Mouse (Mus musculus) megakaryocyte, embryonic 14.5 days (primary cell): ENCODE data around the gene Ankrd50. TPM values are rescaled to one million over a fixed set of nuclear protein-coding genes. Genes with fewer than 3 reads are reported as not detected.

ENCODE experiments used
- H3K27me3 ChIP-seq: replicated peaks from 2 replicates; pipeline ENCODE3; 2012; ENCODE audit warnings: inconsistent platforms
- H3K36me3 ChIP-seq: replicated peaks from 2 replicates; pipeline ENCODE3; 2012; ENCODE audit warnings: low read length, inconsistent platforms, mixed read lengths
- H3K4me1 ChIP-seq: 2 replicates; pipeline ENCODE4 v1.6.1; 2012; ENCODE audit warnings: inconsistent platforms
- H3K4me3 ChIP-seq: replicated peaks from 2 replicates; pipeline ENCODE3; 2012; ENCODE audit warnings: moderate library complexity, mild to moderate bottlenecking, inconsistent platforms
- H3K9me3 ChIP-seq: 2 replicates; pipeline ENCODE4 v1.6.1; 2012; ENCODE audit warnings: inconsistent platforms
- FLI1 ChIP-seq: IDR thresholded peaks from 2 replicates; pipeline ENCODE4 v1.6.1; 2012; ENCODE audit warnings: low read length, inconsistent platforms, mixed read lengths
- GATA1 ChIP-seq: IDR thresholded peaks from 3 replicates; pipeline ENCODE4 v1.6.1; 2012; ENCODE audit warnings: mixed read lengths, low read length, inconsistent platforms, borderline replicate concordance
- polyA plus RNA-seq: library from polyadenylated mRNA; stranded (reverse); fragments of >175 nt; gene quantifications from 2 replicates; pipeline ENCODE4 v1.2.3, GENCODE M21; 2012; ENCODE audit warnings: low replicate concordance; ENCODE audit not compliant: insufficient read depth

The Ankrd50 gene
- polyA plus RNA-seq, 1 experiment: 1.1 TPM

DNA sequence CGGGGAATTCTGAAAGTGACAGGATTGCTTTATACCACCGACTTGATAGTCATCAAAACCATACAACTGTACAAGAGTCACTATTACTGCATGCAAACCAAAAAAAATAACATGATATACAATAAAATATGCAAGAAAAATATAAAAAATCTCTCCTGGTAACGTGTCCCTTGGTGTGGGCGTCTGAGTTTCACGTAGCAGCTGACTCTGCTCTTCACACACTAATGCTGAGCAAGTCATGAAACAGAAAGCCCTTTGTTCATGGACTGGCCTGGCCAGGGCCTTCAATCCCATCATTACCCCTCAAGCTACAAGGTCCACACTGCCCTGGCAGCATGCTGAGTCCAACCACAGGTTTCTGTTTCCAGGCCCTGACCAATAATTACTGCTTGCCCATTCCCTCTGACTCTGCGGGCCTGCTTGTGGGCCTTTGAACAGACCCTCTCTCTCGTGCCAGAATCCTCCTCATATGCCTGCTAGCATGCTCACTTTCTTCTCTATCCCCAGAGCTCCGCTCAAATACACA lies 17.7 kb downstream of the Ankrd50 start:
- H3K36me3 ChIP-seq: peaks cover 9% of the 10 kb centered on the region
- no peaks in the 10 kb centered on the region for H3K4me1 ChIP-seq
- H3K9me3 ChIP-seq: peaks cover 7% of the 10 kb centered on the region
- no peak for TF ChIP-seq GATA1
- TF ChIP-seq FLI1: no peak
- H3K4me3 ChIP-seq: no peak overlapping the region
- no peaks in the 10 kb centered on the region for H3K27me3 ChIP-seq

DNA sequence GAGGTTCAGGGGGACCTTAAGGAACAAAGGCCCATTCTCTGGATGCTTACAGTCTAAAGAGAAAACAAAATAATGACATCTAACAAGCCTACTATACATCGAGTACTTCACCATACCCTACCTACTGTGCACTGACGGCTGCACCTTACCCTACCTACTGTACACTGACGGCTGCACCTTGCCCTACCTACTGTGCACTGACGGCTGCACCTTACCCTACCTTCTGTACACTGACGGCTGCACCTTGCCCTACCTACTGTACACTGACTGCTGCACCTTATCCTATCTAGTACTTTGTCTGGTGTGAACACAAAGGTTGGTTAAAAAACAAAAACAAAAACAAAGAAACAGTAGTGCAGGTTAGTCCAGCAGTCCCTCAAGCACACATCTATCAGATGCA lies 18.5 kb downstream of the Ankrd50 start:
- no peak overlapping the region for H3K4me3 ChIP-seq
- no peaks in the 10 kb centered on the region for H3K27me3 ChIP-seq
- peaks cover 13% of the 10 kb centered on the region for H3K36me3 ChIP-seq
- no peaks in the 10 kb centered on the region for H3K4me1 ChIP-seq
- peaks cover 7% of the 10 kb centered on the region for H3K9me3 ChIP-seq
- TF ChIP-seq GATA1 (no peak), FLI1 (no peak)

DNA sequence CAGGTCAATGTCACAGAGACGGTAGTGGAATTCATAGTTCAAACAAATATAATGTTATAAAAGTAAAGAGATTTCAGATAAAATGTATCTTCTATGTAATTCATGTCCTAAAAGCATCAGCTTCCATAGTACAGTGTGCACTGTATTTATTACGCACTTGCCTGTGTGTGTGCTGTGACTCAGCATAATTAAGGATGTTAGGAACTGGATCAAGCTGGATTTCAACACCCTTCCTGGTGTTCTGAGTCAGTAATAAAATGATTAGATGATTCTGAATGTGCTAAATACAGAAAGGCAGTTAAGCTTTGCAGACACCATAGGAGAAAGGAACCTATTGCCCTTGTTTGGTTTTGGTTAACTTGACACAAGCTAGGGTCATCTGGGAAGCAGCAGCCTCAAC lies 21.5 kb downstream of the Ankrd50 start:
- TF ChIP-seq FLI1: no peak
- TF ChIP-seq GATA1: no peak
- Histone ChIP-seq H3K4me1 (no peaks in the 10 kb centered on the region), H3K36me3 (peaks cover 20% of the 10 kb centered on the region), H3K4me3 (no peak overlapping the region), H3K27me3 (no peaks in the 10 kb centered on the region), H3K9me3 (peaks cover under 1% of the 10 kb centered on the region; the same call in 1 of the 2 replicates)

DNA sequence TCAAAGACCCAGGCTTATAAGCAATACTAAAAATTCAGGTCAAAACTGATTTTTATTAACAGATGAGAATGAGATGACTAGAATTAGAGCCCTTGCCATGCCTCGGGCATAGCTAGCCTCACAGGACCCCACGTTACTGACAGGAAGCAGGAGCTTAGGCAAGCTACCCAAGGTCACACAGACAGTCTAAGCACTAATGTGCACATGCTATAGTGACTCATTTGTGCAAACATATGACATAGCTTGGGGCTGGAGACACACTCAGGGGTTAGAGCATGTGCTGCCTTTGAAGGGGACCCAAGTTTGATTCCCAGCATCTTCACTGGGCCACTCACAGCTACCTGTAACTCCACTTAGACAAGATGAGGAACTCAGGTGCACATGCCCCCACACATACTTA lies 22.9 kb downstream of the Ankrd50 start:
- peaks cover 6% of the 10 kb centered on the region for H3K9me3 ChIP-seq
- peaks cover 27% of the 10 kb centered on the region for H3K36me3 ChIP-seq
- no peaks in the 10 kb centered on the region for H3K27me3 ChIP-seq
- TF ChIP-seq GATA1 (no peak), FLI1 (no peak)
- H3K4me1 ChIP-seq: no peaks in the 10 kb centered on the region
- no peak overlapping the region for H3K4me3 ChIP-seq

DNA sequence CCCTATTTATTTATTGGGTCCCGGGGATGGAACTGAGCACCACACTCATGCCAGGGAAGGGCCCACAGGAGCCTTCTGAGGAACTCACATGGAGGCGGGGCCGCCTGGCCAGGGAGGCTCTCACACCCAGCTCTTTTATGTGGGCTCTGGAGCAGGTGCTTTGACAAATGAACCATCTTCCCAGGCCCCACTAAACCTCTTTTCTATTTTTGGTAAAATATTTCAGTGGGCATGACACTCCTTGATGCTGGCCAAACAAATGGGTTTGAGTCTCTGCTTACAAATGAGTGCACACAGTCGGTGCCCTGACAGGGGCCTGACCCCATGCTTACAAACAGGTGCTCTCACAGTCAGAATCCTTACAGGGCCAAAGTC lies 24.4 kb downstream of the Ankrd50 start:
- TF ChIP-seq GATA1 (no peak), FLI1 (no peak)
- H3K4me1 ChIP-seq: no peaks in the 10 kb centered on the region
- peaks cover 21% of the 10 kb centered on the region for H3K9me3 ChIP-seq
- H3K4me3 ChIP-seq: no peak overlapping the region
- H3K27me3 ChIP-seq: no peaks in the 10 kb centered on the region
- H3K36me3 ChIP-seq: peaks cover 42% of the 10 kb centered on the region

DNA sequence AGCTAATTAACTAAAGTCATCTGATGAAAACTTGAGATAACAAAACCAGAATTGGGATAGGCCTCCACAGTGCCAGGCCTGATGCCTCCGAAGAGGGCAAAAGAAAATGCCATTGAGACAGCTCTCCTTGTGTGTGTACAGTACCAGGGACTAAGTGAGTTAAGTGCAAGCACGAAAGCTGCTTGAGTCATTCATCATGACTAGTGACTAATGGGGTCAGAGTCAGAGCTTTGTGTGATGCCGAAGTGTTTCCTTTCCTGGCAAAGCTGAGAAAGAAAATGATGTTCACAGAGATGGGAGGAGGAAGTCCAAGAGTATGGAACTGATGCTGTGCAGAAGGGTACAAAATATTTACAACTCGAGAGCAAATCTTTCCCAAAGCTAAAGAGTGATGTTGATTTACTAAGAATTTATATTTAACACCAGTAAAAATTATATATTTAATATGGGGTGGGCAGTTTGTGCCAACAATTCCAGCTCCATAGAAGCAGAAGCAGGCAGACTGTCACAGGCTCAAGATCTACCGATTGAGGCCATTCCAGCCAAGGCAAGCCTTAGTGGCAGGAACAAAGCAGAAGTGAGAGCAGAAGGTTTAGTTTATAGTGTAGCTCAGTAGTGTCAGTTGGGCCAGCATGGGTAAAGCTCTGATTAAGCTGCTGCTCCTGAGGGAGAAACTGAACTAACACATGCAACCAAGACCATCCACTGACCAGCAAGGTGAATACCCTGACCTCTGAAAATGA lies 25.0 kb downstream of the Ankrd50 start:
- Histone ChIP-seq H3K9me3 (peaks cover 26% of the 10 kb centered on the region), H3K36me3 (peaks cover 48% of the 10 kb centered on the region), H3K4me1 (no peaks in the 10 kb centered on the region), H3K27me3 (no peaks in the 10 kb centered on the region), H3K4me3 (no peak overlapping the region)
- TF ChIP-seq GATA1 (no peak), FLI1 (no peak)

DNA sequence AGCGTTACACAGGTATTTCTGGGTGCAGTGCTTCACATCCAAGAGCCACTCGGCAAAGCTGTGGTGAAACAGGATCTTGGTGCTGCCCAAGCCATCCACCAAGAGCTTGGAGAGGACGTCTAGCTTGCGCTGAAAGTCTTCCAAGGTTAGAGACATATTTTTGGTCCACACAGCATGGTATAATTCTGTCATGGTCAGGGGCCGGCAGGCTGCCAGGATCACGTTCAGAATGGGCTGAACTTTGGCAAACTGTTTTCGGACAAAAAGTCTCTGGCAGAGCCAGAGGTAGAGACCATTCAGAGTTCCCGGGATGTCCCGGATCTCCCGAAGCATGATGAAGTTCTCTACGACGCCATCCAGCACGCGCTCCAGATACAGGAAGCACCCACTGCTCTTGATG lies 27.6 kb downstream of the Ankrd50 start:
- no peaks in the 10 kb centered on the region for H3K27me3 ChIP-seq
- TF ChIP-seq FLI1 (no peak), GATA1 (no peak)
- peak overlapping the region; percentile 44 for H3K4me3 ChIP-seq
- no peaks in the 10 kb centered on the region for H3K4me1 ChIP-seq
- peaks cover 52% of the 10 kb centered on the region for H3K36me3 ChIP-seq
- H3K9me3 ChIP-seq: peaks cover 36% of the 10 kb centered on the region

DNA sequence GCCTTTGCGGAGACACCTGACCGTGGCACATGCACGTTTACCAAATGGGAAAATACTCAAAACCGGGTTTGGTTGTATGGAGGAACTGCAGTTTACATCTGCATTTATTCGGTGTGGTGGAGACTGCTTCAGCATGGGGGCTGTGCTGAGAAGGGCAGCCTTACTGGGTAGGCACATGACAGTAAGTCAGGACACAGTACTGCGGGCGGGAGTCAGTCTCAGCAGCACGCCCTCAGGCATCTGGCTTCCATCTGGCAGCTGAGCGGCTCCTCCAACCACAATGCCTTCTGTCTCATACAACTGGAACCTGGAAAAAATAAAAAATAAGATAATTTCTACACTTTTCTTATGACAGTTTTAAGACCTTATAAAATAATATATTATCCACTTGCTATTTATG lies 32.4 kb downstream of the Ankrd50 start:
- peaks cover 44% of the 10 kb centered on the region for H3K9me3 ChIP-seq
- no peaks in the 10 kb centered on the region for H3K4me1 ChIP-seq
- H3K4me3 ChIP-seq: no peak overlapping the region
- TF ChIP-seq GATA1: no peak
- no peak for TF ChIP-seq FLI1
- H3K36me3 ChIP-seq: peaks cover 51% of the 10 kb centered on the region
- H3K27me3 ChIP-seq: no peaks in the 10 kb centered on the region

DNA sequence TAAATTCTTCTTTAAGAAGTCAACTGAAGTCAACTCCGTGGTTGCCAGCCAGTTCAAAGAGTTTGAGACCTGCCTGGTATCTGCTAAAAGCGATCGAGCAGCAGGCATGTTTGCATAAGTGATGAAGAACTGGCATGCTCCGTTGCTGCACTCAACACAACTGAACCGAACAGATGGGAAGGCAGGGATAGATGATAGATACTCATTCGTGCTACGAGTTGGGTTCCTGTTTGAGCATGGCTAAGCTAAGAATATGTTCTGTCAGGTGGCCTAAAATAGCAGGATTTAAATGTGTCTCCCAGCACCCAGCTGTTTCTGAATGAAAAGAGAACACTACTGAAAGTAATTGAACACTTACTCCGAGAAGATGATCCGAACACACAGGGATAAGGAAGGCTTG lies 38.1 kb downstream of the Ankrd50 start:
- Histone ChIP-seq H3K27me3 (no peaks in the 10 kb centered on the region), H3K4me1 (no peaks in the 10 kb centered on the region), H3K9me3 (peaks cover 9% of the 10 kb centered on the region), H3K4me3 (no peak overlapping the region), H3K36me3 (peaks cover 9% of the 10 kb centered on the region)
- TF ChIP-seq FLI1 (no peak), GATA1 (no peak)

DNA sequence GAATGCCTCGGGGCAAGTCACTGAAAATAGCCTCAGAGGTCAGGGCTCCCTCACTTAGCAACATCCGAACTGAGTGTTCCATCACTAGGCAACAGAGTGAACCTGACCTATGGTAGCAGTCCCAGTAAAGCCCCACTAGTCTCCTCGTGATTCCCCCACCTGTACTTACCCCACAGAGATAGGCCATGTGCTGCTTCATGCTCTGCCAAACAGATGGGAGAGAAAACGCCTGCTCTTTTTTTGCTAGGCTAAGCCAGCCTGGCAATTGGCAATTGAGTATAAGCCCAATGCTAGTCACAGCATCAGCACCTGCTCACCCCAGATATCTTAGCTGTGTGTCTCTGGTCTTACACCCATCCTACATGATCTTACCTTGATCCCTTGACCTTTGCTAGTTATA lies 40.8 kb downstream of the Ankrd50 start:
- peaks cover 3% of the 10 kb centered on the region for H3K9me3 ChIP-seq
- no peak overlapping the region for H3K4me3 ChIP-seq
- H3K4me1 ChIP-seq: no peaks in the 10 kb centered on the region
- TF ChIP-seq FLI1 (no peak), GATA1 (no peak)
- H3K36me3 ChIP-seq: no peaks in the 10 kb centered on the region
- H3K27me3 ChIP-seq: no peaks in the 10 kb centered on the region
